Comparison of ENCODE assay signal across 9 mouse cellular contexts in the genomic region with DNA sequence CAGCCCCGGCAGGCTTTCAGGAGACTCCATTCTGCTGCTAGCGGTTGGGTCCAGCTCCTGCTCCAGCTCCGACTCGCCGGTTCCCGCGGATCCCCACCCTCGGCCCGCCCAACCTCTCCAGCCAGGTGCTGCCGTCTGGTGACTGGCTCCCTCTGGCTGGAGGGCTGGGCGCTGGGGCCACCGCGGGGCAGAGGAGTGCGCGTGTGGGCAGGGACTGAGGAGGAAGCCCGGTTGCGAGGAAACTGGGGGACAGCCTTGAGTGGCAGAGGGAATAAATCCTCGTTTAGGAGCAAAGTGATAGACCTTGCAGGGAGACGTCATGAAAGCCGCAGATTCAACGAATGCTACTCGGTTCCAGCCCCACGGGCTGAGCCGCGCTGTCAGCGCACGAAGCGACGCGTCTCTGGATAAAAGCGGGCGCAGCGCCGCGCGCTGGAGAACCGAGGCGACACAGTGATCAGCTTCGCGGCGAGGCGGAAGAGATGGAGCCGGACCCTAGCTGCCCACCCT. TPM values are rescaled to one million over a fixed set of nuclear protein-coding genes. Genes with fewer than 3 reads are reported as not detected.
A peak's percentile ranks its signal among the peaks of the same experiment; 100 is the strongest.
DNase-seq lines count a peak whose midpoint lies in the region; ATAC-seq and TF ChIP-seq lines count a peak whose summit lies in the region.
"Had no signal": no experiment of that assay in that cellular context is flagged by ENCODE, and none has a peak within 500 bp of the region (broad histone marks: within the 10 kb centered on the region; RNA-seq: fewer than 3 reads in every experiment).

Gene Kcnj6 (minus strand): TSS at position 362 of the 510 bp plus-strand sequence.

- intact Hi-C loops in heart, adult 2 months (cut with DNase I), result loop anchor here (5.0 kb wide), 1 partner anchor 210 kb away; no protein-coding TSS in a partner anchor

- WGBS in heart, adult 2 months, result 2% methylated on average over 43 of the region's 43 CpGs
- WGBS in hindbrain, postnatal 0 days, result under 1% methylated on average over 43 of the region's 43 CpGs
- under 1% methylated on average over 43 of the region's 43 CpGs for WGBS in limb, embryonic 15.5 days
- WGBS in stomach, embryonic 15.5 days, result under 1% methylated on average over 43 of the region's 43 CpGs

- no peak within 1 kb of the TSS for H3K27ac ChIP-seq in heart, adult 2 months
- no peak within 1 kb of the TSS for H3K27ac ChIP-seq in embryonic fibroblast, embryonic 13.5 days (ENCODE audit: insufficient read depth, low read length)
- peak within 1 kb of the TSS; percentile 82 for H3K27ac ChIP-seq in hindbrain, postnatal 0 days
- H3K27ac ChIP-seq in limb, embryonic 15.5 days, result no peak within 1 kb of the TSS
- H3K27ac ChIP-seq in stomach, embryonic 15.5 days, result no peak within 1 kb of the TSS

- H3K4me3 ChIP-seq in heart, adult 2 months, result no peak within 1 kb of the TSS
- H3K4me3 ChIP-seq in embryonic fibroblast, embryonic 13.5 days (ENCODE audit: insufficient read depth, low read length), result no peak within 1 kb of the TSS
- peak within 1 kb of the TSS; percentile 63 for H3K4me3 ChIP-seq in hindbrain, postnatal 0 days (ENCODE audit: low read length)
- 0 out of 2 replicates have a peak within 1 kb of the TSS, but pooled peaks have one; percentile 3 for H3K4me3 ChIP-seq in limb, embryonic 15.5 days
- peak within 1 kb of the TSS; percentile 25 for H3K4me3 ChIP-seq in stomach, embryonic 15.5 days (replicated peaks)

- no peaks in the 10 kb centered on the region for H3K4me1 ChIP-seq in heart, adult 2 months (ENCODE audit: control insufficient read depth, insufficient read depth, low read length)
- H3K4me1 ChIP-seq in embryonic fibroblast, embryonic 13.5 days (ENCODE audit: control insufficient read depth, insufficient read depth, low read length), result no peaks in the 10 kb centered on the region
- no peaks in the 10 kb centered on the region for H3K4me1 ChIP-seq in hindbrain, postnatal 0 days (ENCODE audit: insufficient read depth, low read length)
- peaks cover 6% of the 10 kb centered on the region for H3K4me1 ChIP-seq in limb, embryonic 15.5 days
- no peaks in the 10 kb centered on the region for H3K4me1 ChIP-seq in stomach, embryonic 15.5 days

- peak; percentile 86 for ATAC-seq in hindbrain, postnatal 0 days
- ATAC-seq in limb, embryonic 15.5 days (ENCODE audit: insufficient number of reproducible peaks, low FRiP score, low TSS enrichment, low read depth), result no peak
- ATAC-seq in stomach, embryonic 15.5 days (ENCODE audit: insufficient read depth, low FRiP score, low read depth), result no peak

- TF ChIP-seq POLR2A in heart, adult 2 months (IDR thresholded peaks at IDR 0.05; ENCODE audit: insufficient read depth, low read depth, low read length), result no peak
- no peak for TF ChIP-seq POLR2A in embryonic fibroblast, embryonic 13.5 days (IDR thresholded peaks at IDR 0.05; ENCODE audit: low read depth, low read length)

- no peaks in the 10 kb centered on the region for H3K9me3 ChIP-seq in hindbrain, postnatal 0 days (ENCODE audit: low read length)
- H3K9me3 ChIP-seq in limb, embryonic 15.5 days, result no peaks in the 10 kb centered on the region
- H3K9me3 ChIP-seq in stomach, embryonic 15.5 days, result no peaks in the 10 kb centered on the region

- TF ChIP-seq CTCF in heart, adult 2 months (IDR thresholded peaks at IDR 0.05), result peak; percentile 45
- 0 out of 2 replicates have a peak, but pooled peaks have one; percentile 4 for TF ChIP-seq CTCF in embryonic fibroblast, embryonic 13.5 days (IDR thresholded peaks at IDR 0.05; ENCODE audit: borderline replicate concordance, insufficient read depth, low read length)
- TF ChIP-seq CTCF in hindbrain, postnatal 0 days (IDR thresholded peaks at IDR 0.05; ENCODE audit: low read depth), result peak; percentile 82

- H3K79me2 ChIP-seq in heart, adult 2 months (replicated peaks; ENCODE audit: control insufficient read depth, insufficient read depth, low read length), result no peaks in the 10 kb centered on the region

- no peak within 1 kb of the TSS for H3K9ac ChIP-seq in heart, adult 2 months (ENCODE audit: low read depth, low read length)
- peak within 1 kb of the TSS; percentile 71 for H3K9ac ChIP-seq in hindbrain, postnatal 0 days (replicated peaks; ENCODE audit: low read length)
- no peak within 1 kb of the TSS for H3K9ac ChIP-seq in limb, embryonic 15.5 days
- H3K9ac ChIP-seq in stomach, embryonic 15.5 days, result no peak within 1 kb of the TSS

- H3K27me3 ChIP-seq in heart, adult 2 months (ENCODE audit: control insufficient read depth, insufficient read depth, low read length), result peaks cover 4% of the 10 kb centered on the region; the same call in 1 of the 2 replicates
- no peaks in the 10 kb centered on the region for H3K27me3 ChIP-seq in hindbrain, postnatal 0 days (ENCODE audit: insufficient read depth, low read length)
- peaks cover 43% of the 10 kb centered on the region for H3K27me3 ChIP-seq in limb, embryonic 15.5 days
- peaks cover 26% of the 10 kb centered on the region for H3K27me3 ChIP-seq in stomach, embryonic 15.5 days (replicated peaks)

- H3K4me2 ChIP-seq in hindbrain, postnatal 0 days (ENCODE audit: low read depth, low read length), result peak within 1 kb of the TSS; percentile 77
- peak within 1 kb of the TSS; percentile 25; the same call in 1 of the 2 replicates for H3K4me2 ChIP-seq in limb, embryonic 15.5 days
- H3K4me2 ChIP-seq in stomach, embryonic 15.5 days, result peak within 1 kb of the TSS; percentile 48

- no peaks in the 10 kb centered on the region for H3K36me3 ChIP-seq in heart, adult 2 months (ENCODE audit: control insufficient read depth, insufficient read depth, low read length)
- H3K36me3 ChIP-seq in hindbrain, postnatal 0 days (ENCODE audit: insufficient read depth, low read length), result no peaks in the 10 kb centered on the region
- no peaks in the 10 kb centered on the region for H3K36me3 ChIP-seq in limb, embryonic 15.5 days
- no peaks in the 10 kb centered on the region for H3K36me3 ChIP-seq in stomach, embryonic 15.5 days

- DNase-seq in heart, adult 2 months, result no peak
- DNase-seq in heart, adult 9 months (ENCODE audit: low spot score in 2 of 2), result no peak
- DNase-seq in brain, adult 2 months (ENCODE audit: low read depth, low spot score), result peak; percentile 91
- peak; percentile 94 for DNase-seq in hindbrain, postnatal 0 days (ENCODE audit: low spot score)
- DNase-seq in thymus, postnatal 10 days (ENCODE audit: low spot score in 2 of 2), result no peak

- TF ChIP-seq EP300 in heart, adult 2 months (IDR thresholded peaks at IDR 0.05; ENCODE audit: insufficient read depth, low read depth, low read length), result no peak

RNA-seq across cellular contexts. Expression of gene Kcnj6, which starts in this region (rescaled TPM):
- not detected for total RNA-seq in heart, adult 2 months (2021)
- not detected in 2 replicates for polyA plus RNA-seq in heart, adult 2 months (2012; rRNA removed)
- polyA plus RNA-seq in embryonic fibroblast, embryonic 13.5 days (2011; ENCODE audit: insufficient read length, low read depth, missing spikeins), result not detected in 2 replicates
- total RNA-seq in hindbrain, postnatal 0 days (2014; rRNA removed), result 13.9 and 18.3 TPM in 2 replicates
- 4.3 and 5.9 TPM in 2 replicates for polyA plus RNA-seq in hindbrain, postnatal 0 days (2015; fragmentation: Nextera tagmentation; extraction: Ambion mirVana)
- polyA plus RNA-seq in limb, embryonic 15.5 days (2015; fragmentation: Nextera tagmentation; extraction: Ambion mirVana), result 0.09 TPM in 1 of 2 replicates, not detected in the other
- 0.13 and 0.21 TPM in 2 replicates for polyA plus RNA-seq in stomach, embryonic 15.5 days (2015; fragmentation: Nextera tagmentation; extraction: Ambion mirVana)
- total RNA-seq: hematopoietic stem cell, adult 5-6 weeks had no signal

Comparison
In these comparisons a context has a peak if more than half of its experiments do, and no peak if none do; other contexts are left out.
1. RNA of gene Kcnj6 (total RNA-seq): 13.9 to 18.3 TPM in hindbrain, postnatal 0 days; not detected in heart, adult 2 months; every median in the first group is over 10 times any median in the second.
2. DNase-seq: peak in brain, adult 2 months (single experiment) and hindbrain, postnatal 0 days (single experiment); none in heart, adult 2 months (0 of 2), heart, adult 9 months (0 of 2) and thymus, postnatal 10 days (0 of 2).
3. H3K4me3 ChIP-seq: peak in hindbrain, postnatal 0 days (single experiment), limb, embryonic 15.5 days (single experiment) and stomach, embryonic 15.5 days (single experiment); none in heart, adult 2 months (single experiment) and embryonic fibroblast, embryonic 13.5 days (single experiment).
4. CTCF ChIP-seq: peak in every context shown above with its lines; median percentile 82 in hindbrain, postnatal 0 days; 45 in heart, adult 2 months; 4 in embryonic fibroblast, embryonic 13.5 days.
5. H3K4me2 ChIP-seq: peak in every context shown above with its lines; median percentile 77 in hindbrain, postnatal 0 days; 48 in stomach, embryonic 15.5 days; 25 in limb, embryonic 15.5 days.